Mouse (Mus musculus) spleen, postnatal 36 days (tissue): ENCODE measurements around the gene Rad21l.

Experiments used
- DNase-seq, 2 experiments: peaks; one replicate each; pipeline ENCODE4 v3.0.0; 2022; ENCODE audit warnings: low spot score in 2 of 2, mixed read lengths in 1 of 2

The Rad21l gene

GRCm38 (mm10) chr2:151668433-151668832 lies at the start of gene Rad21l:
Gene Rad21l (minus strand): TSS chr2:151668533.
- no peak for DNase-seq

GRCm38 (mm10) chr2:151716318-151717055 lies 48.2 kb upstream of the Rad21l start:
- no peak for DNase-seq

GRCm38 (mm10) chr2:151715526-151715925 lies 47.2 kb upstream of the Rad21l start:
- no peak for DNase-seq

- DNase-seq: no peak
These were observed 44.3 kb upstream of the Rad21l start for GRCm38 (mm10) chr2:151712647-151713046.

- no peak for DNase-seq
These were observed 34.5 kb upstream of the Rad21l start for GRCm38 (mm10) chr2:151702851-151703190.

- DNase-seq: no peak
These were observed 34.0 kb upstream of the Rad21l start for GRCm38 (mm10) chr2:151702146-151702850.

GRCm38 (mm10) chr2:151701231-151702145 lies 33.2 kb upstream of the Rad21l start, which contains the start of gene Tmem74b:
Gene Tmem74b (plus strand): TSS chr2:151702008.
- DNase-seq: no peak

GRCm38 (mm10) chr2:151682976-151683375 lies 14.6 kb upstream of the Rad21l start:
- no peak for DNase-seq

- DNase-seq: no peak
These were observed 14.0 kb upstream of the Rad21l start for GRCm38 (mm10) chr2:151682357-151682756.

- DNase-seq: no peak
These were observed 7.9 kb upstream of the Rad21l start for GRCm38 (mm10) chr2:151676234-151676633.

GRCm38 (mm10) chr2:151670968-151671329 lies 2.6 kb upstream of the Rad21l start:
- no peak for DNase-seq

GRCm38 (mm10) chr2:151670026-151670967 lies 2.0 kb upstream of the Rad21l start:
- peak in 1 of 2 experiments; percentile 6 for DNase-seq

- DNase-seq: no peak
These were observed 16.3 kb downstream of the Rad21l start for GRCm38 (mm10) chr2:151652053-151652452.

GRCm38 (mm10) chr2:151636015-151636402 lies 32.3 kb downstream of the Rad21l start:
- DNase-seq: no peak

- DNase-seq: no peak
These were observed 32.8 kb downstream of the Rad21l start for GRCm38 (mm10) chr2:151635362-151636014.

- DNase-seq: no peak
These were observed 33.4 kb downstream of the Rad21l start for GRCm38 (mm10) chr2:151634903-151635302.

- DNase-seq: no peak
These were observed 35.4 kb downstream of the Rad21l start for GRCm38 (mm10) chr2:151632982-151633381.

- peak; percentile 8 to 13 for DNase-seq
These were observed 36.0 kb downstream of the Rad21l start, which contains the start of gene Snph for GRCm38 (mm10) chr2:151632159-151632814. Gene Snph (minus strand): TSS chr2:151632593.

- DNase-seq: no peak
These were observed 36.8 kb downstream of the Rad21l start for GRCm38 (mm10) chr2:151631406-151632158.
